17 mouse cellular contexts compared by ENCODE assay signal in the genomic region with DNA sequence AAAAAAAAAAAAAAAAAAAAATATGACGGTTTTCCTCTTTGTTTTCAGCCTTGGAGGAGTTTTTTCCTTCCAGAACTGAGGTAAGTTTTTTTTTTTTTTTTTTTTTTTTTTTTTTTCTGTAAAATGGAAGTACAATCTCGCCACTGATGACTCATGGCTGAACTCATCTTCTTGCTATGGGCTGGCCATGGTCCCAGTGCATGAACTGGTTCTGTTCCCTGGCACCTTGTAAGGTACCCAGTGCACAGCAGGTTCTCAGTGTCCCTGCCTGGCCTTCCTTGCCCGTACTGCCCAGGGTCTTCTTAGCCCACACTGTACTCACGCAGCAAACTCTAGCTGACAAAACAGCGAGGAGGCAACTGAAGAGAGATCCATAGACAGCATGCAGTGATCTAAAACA.
A peak's percentile ranks its signal among the peaks of the same experiment; 100 is the strongest.
DNase-seq lines count a peak whose midpoint lies in the region; ATAC-seq and TF ChIP-seq lines count a peak whose summit lies in the region.
"Had no signal": no experiment of that assay in that cellular context is flagged by ENCODE, and none has a peak within 500 bp of the region (broad histone marks: within the 10 kb centered on the region; RNA-seq: fewer than 3 reads in every experiment).

No protein-coding gene starts in this region.

- no peaks in the 10 kb centered on the region for H3K9me3 ChIP-seq in intestine, embryonic 15.5 days
- H3K9me3 ChIP-seq: neural tube, embryonic 13.5 days had no signal

- no peak overlapping the region for H3K4me2 ChIP-seq in intestine, embryonic 15.5 days (replicated peaks)
- H3K4me2 ChIP-seq: liver, embryonic 11.5 days; neural tube, embryonic 13.5 days had no signal

- intact Hi-C loops in left cerebral cortex, postnatal 10 days (cut with DNase I): no loop called here

- ATAC-seq in intestine, embryonic 15.5 days: no peak
- ATAC-seq: forebrain, embryonic 14.5 days; inflammation-experienced regulatory T-cells, adult 6 months had no signal

- WGBS in intestine, embryonic 15.5 days: 74% methylated on average over 5 of the region's 5 CpGs

- no peak for TF ChIP-seq POLR2A in testis, adult 2 months (IDR thresholded peaks at IDR 0.05; ENCODE audit: control insufficient read depth, low read depth, low read length)

- no peak overlapping the region for H3K9ac ChIP-seq in intestine, embryonic 15.5 days
- H3K9ac ChIP-seq: neural tube, embryonic 13.5 days had no signal

- no peak overlapping the region for H3K4me3 ChIP-seq in testis, adult 2 months (ENCODE audit: control insufficient read depth, low read depth, low read length)
- no peak overlapping the region for H3K4me3 ChIP-seq in intestine, embryonic 15.5 days (replicated peaks)
- H3K4me3 ChIP-seq: neural tube, embryonic 13.5 days had no signal

- no peak for TF ChIP-seq CTCF in testis, adult 2 months (IDR thresholded peaks at IDR 0.05; ENCODE audit: control insufficient read depth, insufficient read depth, insufficient replicate concordance, low read depth, low read length)

- H3K4me1 ChIP-seq in testis, adult 2 months (ENCODE audit: control insufficient read depth, insufficient read depth, low read length): no peaks in the 10 kb centered on the region; the same call in 1 of the 2 replicates
- H3K4me1 ChIP-seq in intestine, embryonic 15.5 days (replicated peaks): no peaks in the 10 kb centered on the region
- H3K4me1 ChIP-seq: neural tube, embryonic 13.5 days had no signal

- peak; percentile 73 to 82 for DNase-seq in adrenal gland, adult (ENCODE audit: inconsistent age in 2 of 2, low spot score in 1 of 2)
- DNase-seq in adrenal gland, postnatal 4 days (ENCODE audit: low spot score in 2 of 2): no peak
- peak; percentile 35 for DNase-seq in Muller cell, postnatal 12 days (ENCODE audit: inconsistent ontology term)
- peak; percentile 64 to 65 for DNase-seq in cerebellum, adult 18-20 months
- DNase-seq in natural killer cell, adult 2 months (ENCODE audit: low spot score in 2 of 2): no peak
- no peak for DNase-seq in left cerebral cortex, postnatal 10 days (ENCODE audit: extremely low spot score in 1 of 2, low spot score in 2 of 2)
- DNase-seq: gastrocnemius, postnatal 14 days; kidney, postnatal 10 days; lung, postnatal 36 days; midbrain, embryonic 14.5 days; retina, postnatal 1 day had no signal

- no peaks in the 10 kb centered on the region for H3K36me3 ChIP-seq in testis, adult 2 months (ENCODE audit: control insufficient read depth, insufficient read depth, low read length)
- H3K36me3 ChIP-seq in intestine, embryonic 15.5 days: no peaks in the 10 kb centered on the region
- H3K36me3 ChIP-seq: neural tube, embryonic 13.5 days had no signal

- H3K27ac ChIP-seq in testis, adult 2 months (ENCODE audit: control insufficient read depth, insufficient read depth, low read depth, low read length): peak overlapping the region; percentile 10; the same call in 1 of the 2 replicates
- no peak overlapping the region for H3K27ac ChIP-seq in intestine, embryonic 15.5 days
- H3K27ac ChIP-seq: neural tube, embryonic 13.5 days had no signal

- no peaks in the 10 kb centered on the region for H3K27me3 ChIP-seq in testis, adult 2 months (ENCODE audit: control insufficient read depth, insufficient read depth, low read length)
- H3K27me3 ChIP-seq in intestine, embryonic 15.5 days (replicated peaks): no peaks in the 10 kb centered on the region
- H3K27me3 ChIP-seq: neural tube, embryonic 13.5 days had no signal

Comparison
In these comparisons a context has a peak if more than half of its experiments do, and no peak if none do; other contexts are left out.
1. DNase-seq: peak in adrenal gland, adult (2 of 2), Muller cell, postnatal 12 days (single experiment) and cerebellum, adult 18-20 months (2 of 2); none in adrenal gland, postnatal 4 days (0 of 2), natural killer cell, adult 2 months (0 of 2) and left cerebral cortex, postnatal 10 days (0 of 2).